Mouse (Mus musculus) bone marrow macrophage, adult 2 months (primary cell): ENCODE measurements at regions not wholly inside any gene's neighbourhood (a gene's known extent, or its start where the extent isn't known, plus 50 kb on each side); places are given as distances from the start of the nearest gene placed in this dataset.
"Not testable (repeated sequence)": the region's sequence is repeated elsewhere in the genome, so short reads cannot be mapped to it uniquely, and the experiment has no call there.

Experiments
- H3K27ac ChIP-seq: 2 replicates; pipeline ENCODE4 v1.5.1; 2012; ENCODE audit warnings: low read depth, low read length; ENCODE audit not compliant: insufficient read depth
- H3K4me1 ChIP-seq: 2 replicates; pipeline ENCODE4 v1.6.1; 2012; ENCODE audit warnings: low read length; ENCODE audit not compliant: control insufficient read depth, insufficient read depth
- H3K4me3 ChIP-seq: 2 replicates; pipeline ENCODE4 v1.5.1; 2012; ENCODE audit warnings: mild to moderate bottlenecking, low read length, moderate library complexity; ENCODE audit not compliant: insufficient read depth
- CTCF ChIP-seq: IDR thresholded peaks from 2 replicates; pipeline ENCODE4 v1.5.1; 2012; ENCODE audit warnings: low read depth, mild to moderate bottlenecking, low read length, moderate library complexity
- POLR2A ChIP-seq: IDR thresholded peaks from 2 replicates; pipeline ENCODE4 v1.6.1; 2012; ENCODE audit warnings: mild to moderate bottlenecking, low read depth, low read length, borderline replicate concordance

DNA sequence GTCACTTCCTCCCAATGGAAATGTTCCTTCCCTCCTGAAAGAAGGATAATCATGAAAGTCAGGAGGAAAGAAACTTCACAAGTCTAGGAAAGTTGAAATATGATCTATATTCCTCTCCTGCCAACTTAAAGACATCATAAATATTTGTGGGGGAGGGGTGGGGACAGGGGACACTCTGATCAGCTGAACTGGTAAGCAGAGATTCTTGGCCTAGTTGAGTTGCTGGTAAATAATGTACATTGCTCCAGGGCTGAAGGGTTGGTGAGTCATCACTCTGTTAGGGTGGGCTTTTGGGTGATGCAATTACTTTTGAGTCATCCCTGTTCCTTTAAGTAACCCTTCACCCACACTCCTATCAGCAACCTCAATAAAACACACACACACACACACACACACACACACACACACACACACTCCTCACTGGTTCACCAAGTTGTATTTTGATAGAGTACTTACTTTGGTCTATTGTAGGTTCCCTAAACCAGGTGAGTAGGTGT lies 56.0 kb downstream of the Ccdc71l start:
- no peak overlapping the region for H3K4me3 ChIP-seq
- H3K4me1 ChIP-seq, result peaks cover 30% of the 10 kb centered on the region
- TF ChIP-seq POLR2A (no peak), CTCF (no peak)
- H3K27ac ChIP-seq, result peak overlapping the region; percentile 80

DNA sequence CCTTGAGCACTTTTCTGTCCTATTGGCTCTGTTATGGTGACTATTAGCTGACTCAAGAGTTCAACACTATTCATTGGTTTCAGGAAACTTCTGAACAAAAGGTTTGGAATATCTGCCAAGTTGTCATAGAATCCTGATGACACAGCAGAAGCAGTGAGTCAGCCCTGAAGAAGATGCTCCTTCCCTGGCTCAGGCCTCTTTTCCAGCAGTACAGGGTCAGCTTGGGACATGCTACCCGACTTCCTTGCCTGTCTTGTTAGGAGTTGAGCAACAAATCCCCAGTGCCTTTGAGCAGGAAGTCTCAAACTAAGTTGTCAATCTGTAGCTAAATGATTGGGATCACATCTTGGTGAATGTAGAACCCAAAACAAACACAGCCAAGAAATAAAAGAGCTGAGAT lies 56.6 kb downstream of the Ccdc71l start:
- Histone ChIP-seq H3K4me1 (peaks cover 30% of the 10 kb centered on the region), H3K4me3 (no peak overlapping the region), H3K27ac (peak overlapping the region; percentile 80)
- TF ChIP-seq POLR2A (no peak), CTCF (no peak)

DNA sequence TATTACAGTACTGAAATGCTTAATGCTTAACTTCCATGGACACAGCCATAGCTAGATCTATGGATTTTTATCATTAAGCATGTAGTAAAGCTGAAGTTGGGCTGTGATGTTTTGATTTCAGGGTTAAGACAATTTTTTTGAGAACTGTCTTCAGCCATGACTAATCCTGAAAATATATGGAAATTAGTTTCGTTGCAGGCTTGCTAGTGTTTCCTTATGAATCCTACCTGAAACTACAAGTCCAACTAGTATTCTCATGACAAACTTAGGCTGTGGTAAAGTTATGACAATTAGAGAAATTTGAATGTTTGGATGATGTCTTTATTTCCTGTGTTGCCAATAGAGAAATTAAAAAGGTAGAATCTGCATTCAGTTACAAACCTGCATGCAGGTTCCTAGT lies 59.7 kb downstream of the Ccdc71l start:
- Histone ChIP-seq H3K4me1 (peaks cover 24% of the 10 kb centered on the region), H3K4me3 (no peak overlapping the region), H3K27ac (no peak overlapping the region)
- no peak for TF ChIP-seq CTCF
- TF ChIP-seq POLR2A, result no peak

DNA sequence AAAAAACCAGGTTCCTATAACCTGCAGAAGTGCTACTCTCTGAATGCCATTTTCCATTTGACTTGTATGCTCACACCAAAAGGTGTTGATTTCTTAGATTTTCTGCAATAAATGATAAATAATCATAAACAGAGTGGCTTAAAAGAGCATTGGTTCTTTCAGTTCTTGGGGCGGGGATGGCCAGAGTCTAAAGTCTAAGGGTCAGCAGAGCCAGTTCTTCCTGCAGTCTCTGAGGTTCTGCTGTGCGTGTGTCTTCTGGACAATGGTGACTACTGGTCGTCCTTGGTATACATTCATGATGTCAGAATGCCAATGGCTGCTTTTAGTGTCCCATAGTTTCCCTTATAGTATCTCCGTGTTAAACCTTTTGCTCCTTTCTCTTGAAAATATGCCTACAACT lies 66.3 kb downstream of the Ccdc71l start:
- TF ChIP-seq CTCF, result no peak
- H3K27ac ChIP-seq, result no peak overlapping the region
- peaks cover 6% of the 10 kb centered on the region for H3K4me1 ChIP-seq
- H3K4me3 ChIP-seq, result no peak overlapping the region

DNA sequence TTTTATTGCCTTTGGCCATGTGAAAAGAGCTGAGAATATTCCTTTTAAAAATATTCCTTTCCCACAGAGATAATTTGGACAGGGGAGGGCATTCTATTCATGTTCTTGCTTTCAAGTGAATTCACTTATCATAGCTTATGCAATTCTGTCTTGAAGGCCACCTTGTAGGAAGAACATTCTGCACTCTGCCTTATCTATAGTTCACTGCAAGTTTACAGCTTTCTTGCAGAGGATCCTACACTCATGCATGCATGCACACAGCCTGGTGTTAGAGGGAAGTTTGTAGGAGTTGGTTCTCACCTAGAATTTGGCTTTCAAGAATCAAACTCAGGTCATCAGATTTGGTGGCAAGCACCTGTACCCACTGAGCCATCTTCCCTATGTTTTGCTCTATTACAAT lies 67.4 kb downstream of the Ccdc71l start:
- peaks cover 6% of the 10 kb centered on the region for H3K4me1 ChIP-seq
- H3K27ac ChIP-seq, result no peak overlapping the region
- TF ChIP-seq CTCF (no peak), POLR2A (no peak)
- H3K4me3 ChIP-seq, result no peak overlapping the region

DNA sequence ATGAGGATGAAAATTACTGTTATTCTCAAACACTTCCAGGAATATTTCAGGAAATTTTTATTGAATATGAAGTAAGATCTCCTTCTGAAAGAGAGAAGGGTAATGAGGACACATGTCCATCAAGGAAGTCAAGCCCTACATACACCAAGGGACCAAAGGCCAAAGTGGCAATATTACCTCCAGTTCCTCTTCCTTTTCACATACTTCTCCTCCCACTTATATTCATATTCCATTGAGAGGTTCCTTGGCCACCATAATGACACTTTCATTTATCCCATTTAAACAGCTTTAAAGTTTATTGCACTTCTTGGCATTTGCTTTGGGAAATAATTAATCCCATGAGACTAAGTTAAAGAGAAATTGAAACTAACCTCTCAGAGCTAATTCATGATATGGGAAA lies 70.9 kb downstream of the Ccdc71l start:
- Histone ChIP-seq H3K4me1 (no peaks in the 10 kb centered on the region), H3K27ac (no peak overlapping the region), H3K4me3 (no peak overlapping the region)
- no peak for TF ChIP-seq CTCF

DNA sequence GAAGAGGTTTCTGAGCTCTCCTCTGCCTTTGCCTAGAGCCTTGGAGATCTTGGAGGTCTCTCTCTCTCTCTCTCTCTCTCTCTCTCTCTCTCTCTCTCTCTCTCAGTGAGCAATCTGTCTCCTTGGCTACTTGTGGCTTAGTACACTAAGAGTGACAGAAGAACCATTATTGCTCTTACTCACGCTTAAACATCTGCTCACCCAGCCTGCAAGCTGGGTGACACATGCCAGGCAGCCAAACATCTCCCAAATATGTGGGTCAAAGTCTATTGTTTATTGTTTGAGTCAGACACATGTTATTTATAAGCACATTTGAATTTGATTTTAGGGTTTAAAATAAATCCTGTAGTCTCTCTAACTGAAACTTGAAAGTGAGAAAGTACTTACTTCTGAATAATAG lies 72.7 kb downstream of the Ccdc71l start:
- Histone ChIP-seq H3K27ac (no peak overlapping the region), H3K4me1 (no peaks in the 10 kb centered on the region), H3K4me3 (no peak overlapping the region)
- TF ChIP-seq CTCF (no peak), POLR2A (no peak)

DNA sequence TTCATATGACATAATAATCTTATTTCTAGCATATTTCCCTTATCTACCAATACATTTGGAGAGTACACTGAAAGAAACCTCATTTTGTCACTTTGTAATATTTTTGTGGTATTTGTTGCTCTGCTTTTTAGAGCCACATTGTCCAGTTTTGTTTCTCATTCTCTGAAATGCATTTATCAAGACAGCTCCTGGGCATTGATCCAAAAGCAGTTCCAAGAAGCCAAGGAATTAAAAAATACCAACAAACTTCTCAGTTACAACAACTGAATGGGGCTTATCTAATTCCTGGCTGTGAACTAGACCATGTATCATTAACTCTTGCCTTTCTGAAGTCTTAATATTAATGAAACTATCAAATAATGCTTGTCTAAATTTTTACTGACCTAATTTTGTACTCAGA lies 76.3 kb downstream of the Ccdc71l start:
- Histone ChIP-seq H3K27ac (no peak overlapping the region), H3K4me3 (no peak overlapping the region), H3K4me1 (peaks cover 9% of the 10 kb centered on the region)
- TF ChIP-seq CTCF (no peak), POLR2A (no peak)

DNA sequence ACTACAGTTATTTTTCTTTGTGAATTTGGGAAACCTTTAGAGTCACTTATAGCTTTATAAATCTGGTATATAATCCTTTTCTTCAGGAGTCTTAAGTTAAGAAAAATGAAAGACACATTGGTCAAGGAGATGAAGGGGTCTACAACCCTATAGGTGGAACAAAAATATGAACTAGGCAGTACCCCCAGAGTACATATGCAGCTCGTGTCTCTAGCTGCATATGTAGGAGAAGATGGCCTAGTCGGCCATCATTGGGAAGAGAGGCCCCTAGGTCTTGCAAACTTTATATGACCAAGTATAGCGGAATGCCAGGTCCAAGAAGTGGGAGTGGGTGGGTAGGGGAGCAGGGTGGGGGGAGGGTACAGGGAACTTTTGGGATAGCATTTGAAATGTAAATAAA lies 76.7 kb downstream of the Ccdc71l start:
- H3K4me3 ChIP-seq, H3K27ac ChIP-seq: not testable (repeated sequence)
- H3K4me1 ChIP-seq, result peaks cover 12% of the 10 kb centered on the region

DNA sequence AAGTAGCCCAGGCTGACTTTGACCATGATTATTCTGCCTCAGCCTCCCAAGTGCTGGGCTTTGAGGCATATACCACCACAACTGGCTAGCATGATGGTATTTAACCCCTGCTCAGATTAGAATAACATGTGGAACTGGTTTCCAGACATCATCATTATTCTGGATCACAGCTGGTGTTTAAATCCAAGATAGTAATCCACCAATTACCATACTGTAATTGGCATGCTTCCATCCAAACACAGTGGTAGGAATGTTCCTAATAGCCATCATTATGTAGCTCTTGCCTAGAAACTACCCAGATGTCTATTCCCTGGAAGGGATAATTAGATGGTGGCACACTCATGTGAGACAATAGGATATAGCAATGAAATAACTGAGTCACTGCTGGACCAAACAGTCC lies 77.4 kb downstream of the Ccdc71l start:
- Histone ChIP-seq H3K4me3 (no peak overlapping the region), H3K27ac (no peak overlapping the region), H3K4me1 (peaks cover 18% of the 10 kb centered on the region)
- TF ChIP-seq CTCF, result no peak
- TF ChIP-seq POLR2A, result no peak

DNA sequence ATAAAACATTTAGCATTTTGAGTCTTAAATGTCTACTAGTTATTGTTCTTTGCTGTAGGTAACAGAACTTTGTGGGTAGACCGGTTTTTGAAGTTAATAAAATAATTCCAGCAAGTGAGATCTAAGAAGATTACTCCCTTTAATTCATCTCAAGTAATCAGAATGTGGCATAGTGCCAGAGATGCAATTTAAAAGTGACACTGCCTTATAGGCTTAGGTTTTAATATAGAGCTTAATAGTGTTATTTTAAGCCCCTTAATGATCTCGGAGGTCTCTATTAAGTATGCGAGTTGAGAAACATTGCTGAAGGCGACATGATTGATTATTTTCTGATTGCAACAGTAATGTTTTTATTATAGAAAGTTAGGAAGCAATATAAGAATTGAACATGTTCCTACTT lies 78.3 kb downstream of the Ccdc71l start:
- Histone ChIP-seq H3K4me3 (no peak overlapping the region), H3K27ac (no peak overlapping the region), H3K4me1 (peaks cover 20% of the 10 kb centered on the region)
- no peak for TF ChIP-seq POLR2A
- no peak for TF ChIP-seq CTCF

DNA sequence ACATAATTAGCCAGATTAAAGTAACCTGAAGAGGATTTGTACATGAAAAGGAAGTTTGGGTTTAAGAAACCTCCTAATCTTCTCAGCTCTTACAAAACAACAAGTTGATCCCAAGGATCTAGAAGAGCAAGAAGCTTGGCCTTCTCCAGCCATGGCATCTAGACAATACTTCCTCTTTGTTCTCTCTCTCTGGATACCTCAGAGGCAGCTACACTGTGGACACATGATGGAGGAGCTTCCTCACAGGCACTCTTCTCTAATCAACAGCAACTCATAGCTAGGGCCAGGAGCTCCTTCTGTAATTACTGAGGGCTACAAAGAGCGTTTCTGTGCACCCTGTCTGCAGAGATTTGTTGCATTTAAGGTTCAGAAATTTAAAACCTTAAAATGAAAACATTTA lies 79.9 kb downstream of the Ccdc71l start:
- Histone ChIP-seq H3K4me1 (peaks cover 20% of the 10 kb centered on the region), H3K27ac (peak overlapping the region; percentile 97), H3K4me3 (no peak overlapping the region)
- TF ChIP-seq CTCF (no peak), POLR2A (no peak)
